Mouse (Mus musculus) c-Kit-positive CD71-positive TER-119-negative erythroid progenitor cells, embryonic 14.5 days (primary cell): ENCODE results near the gene Wdfy3.

Experiments
- DNase-seq: peaks from one replicate; pipeline ENCODE4 v3.0.0-alpha.2; 2013; ENCODE audit warnings: low read depth

Gene Wdfy3

DNA sequence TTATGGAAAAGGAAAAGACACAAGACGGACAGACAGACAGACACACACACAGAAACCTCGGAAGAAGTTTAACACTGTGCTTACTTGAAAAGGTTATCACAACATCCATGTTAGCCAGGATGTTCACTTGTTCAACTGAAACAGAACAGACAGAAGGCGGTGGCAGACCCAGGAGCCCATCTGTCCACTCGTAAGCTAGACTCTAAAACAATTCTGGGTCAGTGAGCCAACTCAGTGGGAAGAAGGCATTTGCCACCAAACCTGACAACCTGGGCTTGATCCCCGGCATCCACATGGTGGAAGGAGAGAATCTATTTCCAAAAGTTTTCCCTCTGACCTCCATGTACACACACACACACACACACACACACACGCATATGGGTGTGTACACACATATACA is 237.7 kb downstream of the Wdfy3 start:
- no peak for DNase-seq

- DNase-seq, result no peak
These were observed 239.5 kb downstream of the Wdfy3 start for GRCm38 (mm10) chr5:101830180-101830579.

DNA sequence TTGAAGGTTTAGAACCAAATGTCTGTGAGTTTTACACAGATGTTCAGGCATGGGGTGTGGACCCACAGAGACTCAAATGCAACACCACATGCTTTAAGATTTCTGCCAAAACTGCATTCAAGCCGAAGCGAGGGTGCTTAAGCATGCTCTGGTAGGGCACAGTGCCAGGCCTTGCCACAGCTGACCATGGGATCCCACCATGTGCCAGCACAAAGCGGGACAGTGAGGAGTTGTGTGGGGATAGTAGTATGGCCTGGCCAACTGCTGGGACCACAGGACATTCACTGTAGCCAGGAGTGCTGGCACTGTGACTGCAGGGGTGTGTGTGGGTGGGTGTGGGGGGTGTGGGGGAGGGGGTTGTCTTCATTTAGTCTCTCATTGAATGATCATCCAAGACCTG is 240.8 kb downstream of the Wdfy3 start:
- no peak for DNase-seq

DNA sequence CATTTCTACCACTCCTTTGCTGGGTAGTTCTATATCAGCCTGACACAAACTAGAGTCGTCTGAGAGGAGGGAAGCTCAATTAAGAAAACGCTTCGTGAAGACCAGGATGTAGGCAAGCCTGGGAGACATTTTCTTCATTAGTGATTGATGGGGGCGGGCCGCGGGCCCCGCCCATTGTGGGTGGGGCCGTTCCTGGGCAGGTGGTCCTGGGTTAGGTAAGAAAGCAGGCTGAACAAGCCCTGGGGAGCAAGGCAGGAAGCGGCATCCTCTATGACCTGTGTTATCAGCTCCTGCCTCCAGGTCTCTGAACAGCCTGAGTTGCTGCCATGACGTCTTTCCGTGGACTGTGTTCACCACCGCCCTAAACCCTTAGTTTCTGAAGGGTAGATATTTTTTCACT is 242.2 kb downstream of the Wdfy3 start:
- no peak for DNase-seq

DNA sequence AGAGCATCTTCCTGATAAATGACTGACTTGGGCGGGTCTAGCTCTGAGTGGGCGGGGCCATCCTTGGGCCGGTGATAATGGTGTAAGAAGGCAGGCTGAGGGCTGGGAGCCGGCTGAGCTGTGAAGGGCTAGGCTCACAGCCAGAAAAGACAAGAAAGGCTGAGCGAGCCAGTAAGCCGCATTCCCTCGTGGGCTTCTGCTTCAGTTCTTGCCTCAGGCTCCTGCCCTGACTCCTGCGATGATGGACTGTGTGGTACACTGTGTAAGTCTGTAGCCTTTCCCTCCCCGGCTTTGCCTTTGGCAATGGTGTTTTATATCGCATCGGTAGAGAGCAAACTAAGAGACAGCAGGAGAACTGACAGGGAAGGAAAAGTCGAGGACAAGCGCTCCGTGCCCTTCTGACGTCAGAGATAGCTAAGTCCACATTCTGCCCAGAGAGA is 243.2 kb downstream of the Wdfy3 start:
- peak; percentile 63 for DNase-seq

DNA sequence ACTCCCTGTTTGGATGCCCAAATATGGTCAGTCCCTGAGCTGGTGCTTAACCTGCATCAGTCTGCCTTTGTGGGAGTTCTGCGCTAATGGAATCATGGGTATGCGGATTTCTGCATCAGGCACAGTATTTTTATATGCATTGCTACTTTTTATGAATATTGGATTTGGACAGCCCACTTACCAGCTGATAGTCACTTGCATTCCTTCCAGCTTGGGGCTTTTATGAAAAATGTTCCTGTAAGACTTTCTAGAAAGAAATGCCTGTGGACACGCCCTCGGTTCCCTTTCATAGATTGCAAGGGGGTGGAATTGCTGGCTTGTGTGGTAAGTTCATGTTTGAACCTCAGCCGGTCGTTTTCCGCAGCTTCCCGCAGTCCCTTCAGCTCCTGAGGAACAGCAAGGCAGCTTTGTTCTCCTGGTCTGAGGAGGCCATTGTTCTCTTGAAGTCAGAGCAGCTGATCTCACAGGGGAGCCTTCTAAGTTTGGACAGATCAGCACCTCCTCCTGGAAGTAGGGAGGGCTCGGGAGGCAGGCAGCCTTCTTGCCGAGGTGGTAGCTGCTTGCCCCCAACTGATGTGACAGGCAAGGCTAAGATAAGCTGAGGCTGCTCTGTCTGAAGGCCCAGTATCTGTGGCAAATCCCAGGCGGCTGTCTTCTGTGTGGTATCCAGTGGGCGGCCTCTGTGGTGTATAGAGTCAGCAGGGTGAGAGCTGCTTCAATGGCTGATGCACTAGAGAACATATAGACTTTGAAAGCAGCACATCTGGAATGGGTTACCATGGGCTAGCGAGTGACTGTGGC is 244.4 kb downstream of the Wdfy3 start:
- no peak for DNase-seq

DNA sequence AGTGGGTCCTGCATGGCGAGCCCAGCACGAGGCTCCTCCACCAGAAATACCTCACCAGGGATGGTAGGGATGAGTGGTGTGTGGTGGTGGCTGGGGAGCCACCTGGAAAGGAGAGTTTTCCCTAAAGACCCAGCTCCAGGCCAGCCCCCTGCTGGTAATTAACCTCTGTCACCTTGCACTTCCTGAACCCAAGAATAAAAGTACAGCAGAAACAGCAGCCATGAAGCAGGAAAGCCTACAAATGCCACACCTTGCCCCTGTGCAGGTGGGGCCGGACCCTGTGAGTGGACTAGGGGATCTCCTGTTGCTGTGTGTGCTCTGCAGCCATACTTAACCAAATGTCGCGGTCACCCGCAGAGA is 247.4 kb downstream of the Wdfy3 start:
- no peak for DNase-seq

DNA sequence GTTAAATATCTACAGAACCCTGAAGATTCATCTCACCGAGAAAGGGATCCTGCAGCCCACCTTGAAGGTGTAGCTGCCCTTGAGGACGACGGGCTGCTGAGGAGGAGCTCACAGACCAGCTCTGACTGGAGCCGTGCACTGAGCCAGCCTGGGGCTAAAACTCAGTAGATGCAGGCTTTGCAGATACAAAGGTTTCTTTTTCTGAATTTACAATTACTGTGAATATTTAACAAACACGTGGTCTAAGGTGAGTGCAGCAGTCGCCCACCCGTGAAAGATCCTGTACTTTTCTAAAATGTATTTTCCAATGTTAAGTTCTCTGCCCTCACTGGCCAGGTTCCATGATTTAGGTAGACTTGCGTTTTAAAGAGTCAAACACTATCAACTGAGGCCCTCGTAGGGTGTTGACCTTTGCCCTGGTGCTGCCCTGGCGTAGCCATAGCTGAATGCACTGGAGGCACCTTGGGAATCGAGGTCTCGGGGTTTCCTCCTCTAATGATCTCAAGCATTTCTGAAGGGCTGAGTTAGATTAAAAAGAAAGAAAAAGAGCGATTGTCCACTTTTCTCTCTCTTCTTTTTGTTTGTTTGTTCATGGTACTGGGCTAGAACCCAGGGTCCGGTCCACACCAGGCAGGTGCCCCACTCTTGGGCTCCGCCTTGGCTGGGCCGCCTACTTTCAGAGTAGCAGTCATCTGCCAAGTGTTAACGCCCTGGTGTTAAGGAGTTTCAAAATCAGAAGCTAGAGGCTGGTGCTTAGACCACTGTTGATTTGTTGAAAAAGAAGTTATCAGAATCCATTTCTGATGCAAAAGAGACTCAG is 248.0 kb downstream of the Wdfy3 start:
- DNase-seq, result no peak

GRCm38 (mm10) chr5:101821052-101821451 is 248.7 kb downstream of the Wdfy3 start:
- DNase-seq, result no peak

GRCm38 (mm10) chr5:101819844-101820243 is 249.9 kb downstream of the Wdfy3 start:
- DNase-seq, result no peak

- no peak for DNase-seq
These were observed 250.5 kb downstream of the Wdfy3 start for GRCm38 (mm10) chr5:101819216-101819615.

DNA sequence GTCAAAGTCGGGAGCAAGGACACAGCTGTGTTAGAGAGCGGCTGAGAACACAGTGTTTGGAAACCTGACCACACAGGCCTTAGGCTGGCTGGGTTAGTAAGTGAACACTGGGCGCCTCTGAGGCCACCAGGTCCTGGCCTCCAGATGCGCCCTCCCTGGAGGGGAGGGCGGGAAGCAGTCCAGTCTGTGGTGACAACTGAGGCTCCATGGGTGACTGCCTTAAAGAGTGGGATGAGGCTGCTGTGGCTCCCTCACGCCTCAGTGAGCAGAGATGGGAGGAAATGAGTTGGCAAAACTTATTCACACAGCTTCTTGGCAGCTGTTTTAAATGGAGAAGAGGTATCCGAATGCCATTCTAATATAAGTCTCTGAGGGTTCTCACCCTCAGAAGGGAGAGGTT is 252.9 kb downstream of the Wdfy3 start:
- DNase-seq, result no peak

DNA sequence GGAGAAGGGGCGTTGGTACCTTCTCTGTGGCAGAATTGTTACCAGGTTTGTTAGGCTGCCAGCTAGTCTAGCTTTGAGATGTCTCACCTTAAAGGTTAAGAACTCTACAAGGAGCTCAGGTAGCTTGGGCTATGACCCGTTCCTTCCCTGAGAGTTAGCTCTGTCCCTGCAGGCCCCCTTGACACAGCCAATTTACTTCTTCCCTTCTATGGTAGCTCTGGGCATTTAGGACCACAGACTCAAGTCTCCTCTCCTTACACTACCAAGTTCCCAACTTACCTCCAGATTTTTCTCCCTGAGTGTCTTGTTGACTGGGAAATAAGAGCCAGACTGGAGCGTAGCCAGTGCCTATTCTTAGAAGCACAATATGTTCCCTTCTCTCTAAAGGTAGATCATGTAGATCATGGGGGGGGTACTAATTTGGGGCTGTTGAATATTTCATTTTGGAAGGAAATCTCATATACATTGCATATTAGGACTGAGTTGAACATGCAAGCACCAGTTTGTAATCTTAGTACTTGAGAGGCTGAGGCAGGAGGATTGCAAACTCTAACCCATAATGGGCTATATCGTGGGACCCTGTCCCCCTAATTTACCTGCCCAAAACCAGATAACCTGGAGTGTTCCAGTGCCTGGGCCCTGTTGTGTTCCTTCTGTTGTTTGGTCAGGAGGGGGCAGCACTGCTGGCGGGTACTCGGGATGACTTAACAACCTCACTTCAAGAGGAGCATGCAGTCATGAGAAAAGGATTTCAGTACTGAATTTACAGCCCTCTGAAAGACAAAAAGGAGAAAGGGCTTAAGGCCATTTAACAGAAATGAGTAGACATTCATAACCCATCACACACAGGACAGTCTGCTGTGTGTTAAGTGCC is 258.2 kb downstream of the Wdfy3 start:
- no peak for DNase-seq

- DNase-seq, result no peak
These were observed 267.2 kb downstream of the Wdfy3 start for GRCm38 (mm10) chr5:101802358-101803022.

DNA sequence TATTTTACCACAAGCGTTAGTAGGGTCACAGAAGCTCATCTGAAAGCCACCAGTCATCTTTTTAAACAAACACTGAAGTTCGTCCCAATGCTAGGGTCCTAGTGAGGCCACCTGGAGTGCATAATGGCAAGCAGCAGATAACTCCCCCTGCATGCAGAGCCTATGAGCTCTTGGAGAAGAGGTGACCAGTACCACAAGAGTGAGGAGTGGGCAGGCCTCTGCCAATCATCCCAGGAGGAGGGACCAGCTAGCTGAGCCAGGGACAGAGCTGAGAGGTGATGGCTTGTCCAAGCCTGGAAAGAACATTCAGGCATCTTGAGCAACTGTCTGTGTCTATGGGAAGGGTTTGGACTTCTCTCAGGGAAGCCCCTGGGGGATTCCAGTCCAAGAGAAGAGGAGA is 267.8 kb downstream of the Wdfy3 start:
- no peak for DNase-seq

DNA sequence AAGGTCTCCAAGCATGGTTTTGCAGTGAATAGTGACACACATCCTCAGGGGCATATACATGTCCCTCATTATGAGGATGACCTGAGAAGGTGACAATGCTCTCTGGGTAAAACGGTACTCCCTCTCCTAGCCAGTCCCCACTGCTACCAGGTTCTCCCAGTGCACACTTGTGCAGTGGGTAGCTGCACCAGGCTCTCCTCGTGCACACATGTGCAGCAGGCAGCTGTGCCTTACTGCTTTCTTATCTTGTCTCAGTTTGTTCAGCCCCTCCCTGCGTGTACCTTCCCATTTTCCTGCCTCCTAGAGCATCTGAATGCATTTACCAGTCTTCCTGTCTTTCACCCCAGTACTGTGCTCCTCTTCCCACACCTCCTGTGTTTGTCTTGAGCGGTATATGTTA is 277.1 kb downstream of the Wdfy3 start:
- no peak for DNase-seq

DNA sequence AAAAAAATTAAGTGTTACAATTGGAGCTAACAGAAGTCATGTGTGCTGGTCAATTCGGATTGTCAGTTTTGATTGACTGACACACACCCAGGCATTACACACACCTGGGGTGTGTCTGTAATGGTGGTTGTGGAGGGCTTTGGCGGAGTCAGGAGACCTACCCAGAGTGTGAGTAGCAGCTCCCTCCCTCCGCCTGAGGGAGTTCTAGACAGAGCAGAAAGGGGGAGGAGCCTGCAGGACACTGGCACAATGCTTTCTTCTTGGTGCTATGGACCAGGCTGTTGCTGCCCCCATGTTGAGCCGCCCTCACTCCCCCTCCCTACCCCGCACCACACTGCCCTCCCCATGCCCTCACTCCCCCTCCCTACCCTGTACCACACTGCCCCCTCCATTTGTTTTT is 279.2 kb downstream of the Wdfy3 start:
- DNase-seq, result no peak

GRCm38 (mm10) chr5:101789770-101790169 is 280.0 kb downstream of the Wdfy3 start:
- DNase-seq, result no peak

DNA sequence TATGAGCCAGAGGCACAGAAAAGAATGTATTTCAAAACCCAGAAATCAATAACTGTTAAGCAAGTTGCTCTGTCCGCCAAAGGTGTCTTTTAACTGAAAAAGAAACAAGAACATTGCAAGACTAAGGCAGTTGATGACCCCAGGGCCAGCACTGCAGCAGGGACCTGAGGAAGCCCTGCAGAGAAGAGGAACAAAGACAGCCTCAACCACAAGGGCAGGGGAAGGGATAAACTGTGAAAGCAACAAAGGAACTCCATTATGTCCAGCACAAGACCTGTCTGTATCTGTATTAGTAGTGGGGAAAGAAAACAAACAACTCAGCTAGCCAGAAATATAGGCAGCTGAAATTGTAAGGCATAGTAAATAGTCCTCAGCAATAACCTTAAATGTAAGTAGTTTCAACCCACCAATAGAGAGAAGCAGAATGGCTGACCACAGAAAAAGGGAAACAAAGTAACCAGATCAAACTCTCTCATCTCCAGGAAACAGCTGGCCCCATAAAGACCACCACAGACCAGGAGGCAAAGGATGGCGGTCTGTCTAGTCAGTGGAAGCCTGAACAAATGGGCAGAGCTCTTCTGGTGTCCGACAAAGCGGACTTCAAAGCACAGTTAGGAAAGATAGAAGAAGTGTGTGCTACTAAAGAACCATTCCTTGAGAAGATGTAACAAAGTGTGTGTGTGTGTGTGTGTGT is 283.7 kb downstream of the Wdfy3 start:
- no peak for DNase-seq

GRCm38 (mm10) chr5:101784787-101785186 is 284.9 kb downstream of the Wdfy3 start:
- no peak for DNase-seq

- DNase-seq, result no peak
These were observed 285.4 kb downstream of the Wdfy3 start for GRCm38 (mm10) chr5:101784328-101784727.
